Mouse (Mus musculus) kidney, postnatal 36 days (tissue): Measurements from ENCODE around the gene Hpcal1.
A peak's percentile ranks its signal among the peaks of the same experiment; 100 is the strongest.

Experiments
- DNase-seq, 2 experiments: peaks; one replicate each; pipeline ENCODE4 v3.0.0; 2021 to 2022; ENCODE audit warnings: mixed read lengths in 2 of 2

The Hpcal1 gene

DNA sequence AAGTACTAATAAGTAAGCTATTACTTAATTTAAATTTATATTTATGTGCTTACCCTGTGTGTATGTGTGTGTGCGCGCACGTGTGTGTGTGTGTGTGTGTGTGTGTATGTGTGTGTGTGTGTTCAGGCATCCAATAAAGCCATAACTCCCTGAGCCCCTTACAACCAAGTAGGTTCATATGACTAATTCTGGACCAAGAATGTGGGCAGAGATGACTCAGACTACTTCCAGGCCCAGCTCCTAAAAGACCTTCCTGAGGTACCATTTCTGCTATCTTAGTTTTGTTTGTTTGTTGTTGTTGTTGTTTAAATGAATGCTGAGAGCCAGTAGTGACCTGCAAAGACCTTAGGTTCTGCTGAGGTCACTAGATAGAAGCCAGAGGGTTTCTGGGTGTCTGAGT, 1.7 kb upstream of the Hpcal1 start:
- DNase-seq: no peak

DNA sequence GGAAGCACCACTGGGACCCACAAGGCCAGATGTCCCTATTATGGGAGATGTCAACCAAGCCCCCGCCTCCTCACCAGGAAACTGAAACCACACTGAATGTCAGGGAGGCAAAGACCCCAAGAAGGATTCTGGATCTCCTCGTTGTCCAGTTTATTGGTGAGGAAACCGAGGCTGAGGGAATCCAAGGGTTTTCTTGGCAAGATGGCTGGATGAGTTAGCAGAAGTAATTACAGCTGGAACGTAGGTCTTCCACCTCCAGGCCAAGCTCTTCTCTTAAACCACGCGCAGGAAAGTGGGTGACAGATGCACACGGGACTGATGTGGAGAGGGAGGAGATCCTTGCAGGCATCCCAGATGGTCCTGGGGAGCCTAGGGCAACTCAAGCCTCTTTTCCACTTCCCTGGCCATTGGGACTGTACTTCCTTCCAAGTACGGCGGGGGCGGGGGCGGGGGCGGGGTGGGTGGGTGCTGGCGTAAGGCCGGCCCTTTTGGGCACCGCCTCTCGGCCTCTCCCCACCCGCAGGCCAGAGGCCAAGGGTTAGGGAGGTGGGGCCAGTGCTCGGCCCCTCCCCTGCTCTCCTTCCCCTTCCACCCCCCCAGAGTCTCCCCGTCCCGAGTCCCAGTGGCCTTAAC, 609 bp upstream of the Hpcal1 start:
- DNase-seq: no peak

DNA sequence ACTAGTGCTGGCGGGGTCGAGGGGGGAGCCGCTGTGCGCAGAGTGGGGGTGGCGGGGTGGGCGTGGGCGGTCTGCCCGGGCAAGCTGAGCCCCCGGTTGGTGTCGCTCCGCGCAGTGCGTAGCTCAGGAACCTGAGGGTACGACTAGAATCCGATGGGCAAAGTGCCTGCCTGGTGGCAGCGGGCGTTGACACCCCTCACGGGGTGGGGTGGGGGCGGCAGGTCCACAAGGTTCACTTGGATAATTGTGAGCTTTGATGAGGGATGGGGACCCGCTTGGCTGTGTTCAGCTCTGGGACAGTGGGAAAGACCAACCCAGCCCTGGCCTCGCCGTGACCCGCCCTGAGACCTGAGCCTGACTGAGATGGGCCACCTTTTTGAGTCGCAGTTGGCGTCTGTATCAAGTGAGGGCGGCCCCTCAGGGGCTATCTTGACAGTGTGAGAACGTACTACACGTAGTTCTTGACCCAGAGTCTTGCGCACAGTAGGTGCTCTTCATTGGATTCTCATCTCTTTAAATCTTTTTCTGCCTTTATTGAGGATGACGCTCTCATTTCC, 742 bp downstream of the Hpcal1 start:
- DNase-seq: peak in 1 of 2 experiments; percentile 65

- DNase-seq: peak in 1 of 2 experiments; percentile 60
These were observed 1.2 kb downstream of the Hpcal1 start for GRCm38 (mm10) chr12:17691891-17692321.

- DNase-seq: no peak
These were observed 1.7 kb downstream of the Hpcal1 start for GRCm38 (mm10) chr12:17692356-17692755.

GRCm38 (mm10) chr12:17692953-17693352, 2.3 kb downstream of the Hpcal1 start:
- DNase-seq: no peak

DNA sequence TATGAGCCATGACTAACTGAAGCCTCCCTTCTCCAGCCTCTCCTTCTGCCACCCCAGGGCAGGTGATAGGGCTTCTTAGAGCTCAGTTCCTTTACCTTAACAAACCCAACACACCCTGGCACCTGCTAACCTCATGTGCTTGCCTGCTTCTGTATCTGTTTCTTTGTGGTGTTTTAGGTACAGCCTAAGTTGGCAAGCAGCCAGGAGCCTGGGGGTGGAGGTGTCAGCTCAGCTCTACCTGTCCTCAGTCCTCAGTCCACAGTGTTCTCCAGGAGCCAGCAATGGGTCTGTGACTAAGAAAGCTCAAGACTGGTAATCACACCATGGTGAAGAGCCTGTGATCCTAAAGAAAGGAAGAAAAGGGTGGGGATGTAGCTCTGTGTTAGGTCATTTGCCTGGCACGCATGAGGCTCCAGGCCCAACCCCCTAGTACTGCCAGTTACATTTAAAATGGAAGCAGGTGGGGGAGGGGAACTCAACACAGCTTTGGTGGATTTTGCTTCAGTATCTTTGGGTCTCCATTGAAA, 4.0 kb downstream of the Hpcal1 start:
- DNase-seq: peak; percentile 72 to 78

- no peak for DNase-seq
These were observed 5.7 kb downstream of the Hpcal1 start for GRCm38 (mm10) chr12:17696395-17696794.

GRCm38 (mm10) chr12:17698934-17699333, 8.3 kb downstream of the Hpcal1 start:
- DNase-seq: no peak

DNA sequence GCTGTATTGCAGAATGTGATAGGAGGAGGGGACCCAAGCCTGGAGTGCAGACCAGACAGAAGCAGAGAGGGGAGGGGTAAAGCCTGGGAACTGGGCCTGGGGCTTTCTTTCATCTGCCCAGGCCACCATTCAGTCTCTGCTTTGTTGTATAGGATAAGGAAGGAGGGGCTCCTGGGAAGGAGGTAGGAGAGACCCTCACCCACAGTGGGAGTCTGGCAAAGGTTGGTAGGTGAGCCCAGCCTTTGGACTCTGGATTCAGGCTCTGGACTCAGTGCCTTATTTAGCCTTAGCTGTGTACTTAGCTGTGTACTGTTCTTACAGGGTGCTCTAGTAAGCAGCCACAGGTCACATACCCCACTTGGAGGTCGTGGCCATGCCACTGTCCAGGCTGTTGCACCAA, 8.8 kb downstream of the Hpcal1 start:
- DNase-seq: peak in 1 of 2 experiments; percentile 49

DNA sequence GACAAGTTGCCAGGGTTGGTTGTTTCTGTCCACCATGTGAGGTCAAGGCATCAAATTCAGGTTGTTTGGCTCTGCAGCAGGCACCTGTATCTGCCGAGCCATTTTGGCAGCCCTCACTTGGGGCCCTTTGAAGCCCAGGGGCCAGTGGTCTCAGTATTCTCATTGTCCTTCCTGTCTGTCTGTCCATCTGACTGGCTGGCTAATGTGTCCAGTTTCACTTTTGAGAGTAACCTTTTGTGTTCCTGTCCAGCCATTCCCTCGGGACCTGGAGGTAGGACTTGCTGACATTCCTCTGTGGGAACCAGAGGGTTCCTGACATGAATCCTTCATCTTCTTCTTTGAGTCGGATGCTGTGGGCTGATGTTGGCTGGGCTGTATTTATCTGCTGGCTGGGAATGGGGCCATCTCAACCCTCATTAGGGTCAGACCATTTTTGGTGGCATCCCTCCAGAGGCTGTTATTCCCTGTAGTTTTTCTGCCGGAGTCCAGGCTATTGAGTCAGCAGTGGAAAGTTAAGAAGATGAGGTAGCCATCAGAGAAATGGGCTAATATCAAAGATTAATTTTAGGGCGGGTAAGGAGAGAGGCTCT, 10.6 kb downstream of the Hpcal1 start:
- peak in 1 of 2 experiments; percentile 41 for DNase-seq

DNA sequence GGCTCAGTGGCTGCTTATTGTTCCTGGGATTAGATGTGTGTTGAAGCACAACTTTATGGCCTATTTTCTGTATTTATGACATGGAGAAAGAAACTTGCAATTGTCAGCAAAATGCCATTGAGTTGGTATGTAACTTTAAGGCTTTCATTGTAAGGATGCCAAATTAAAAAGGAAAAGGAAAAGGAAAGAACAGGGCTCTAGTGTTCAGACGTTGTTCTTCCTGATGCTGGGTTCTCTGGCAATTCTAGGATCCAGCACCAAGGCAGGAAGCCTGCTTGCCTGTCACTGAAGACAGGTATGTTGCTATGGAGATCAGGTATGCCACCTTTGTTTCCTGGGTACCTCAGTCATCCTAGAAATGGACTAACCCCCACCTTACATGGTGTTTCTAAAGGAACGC, 11.1 kb downstream of the Hpcal1 start:
- DNase-seq: no peak

- DNase-seq: peak; percentile 73 to 76
These were observed 11.7 kb downstream of the Hpcal1 start for GRCm38 (mm10) chr12:17702257-17702943.

DNA sequence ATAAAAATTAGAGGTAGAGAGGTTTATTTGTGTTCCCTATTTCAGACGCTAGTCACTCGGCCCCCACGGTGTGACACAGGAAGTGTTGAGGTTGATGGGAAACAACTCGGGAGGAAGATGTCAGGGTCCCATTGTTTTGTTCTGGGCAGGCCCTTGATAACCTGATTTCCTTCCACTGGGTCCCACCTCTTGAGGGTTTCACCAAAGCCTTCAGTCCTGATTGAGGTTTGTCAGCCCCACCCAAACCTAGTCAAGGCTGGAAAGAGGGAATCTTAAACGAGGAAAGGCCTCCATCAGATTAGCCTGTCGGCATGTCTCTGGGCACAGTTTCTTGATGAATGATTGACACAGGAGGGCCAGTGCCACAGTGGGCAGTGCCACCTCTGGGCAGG, 12.3 kb downstream of the Hpcal1 start:
- no peak for DNase-seq

DNA sequence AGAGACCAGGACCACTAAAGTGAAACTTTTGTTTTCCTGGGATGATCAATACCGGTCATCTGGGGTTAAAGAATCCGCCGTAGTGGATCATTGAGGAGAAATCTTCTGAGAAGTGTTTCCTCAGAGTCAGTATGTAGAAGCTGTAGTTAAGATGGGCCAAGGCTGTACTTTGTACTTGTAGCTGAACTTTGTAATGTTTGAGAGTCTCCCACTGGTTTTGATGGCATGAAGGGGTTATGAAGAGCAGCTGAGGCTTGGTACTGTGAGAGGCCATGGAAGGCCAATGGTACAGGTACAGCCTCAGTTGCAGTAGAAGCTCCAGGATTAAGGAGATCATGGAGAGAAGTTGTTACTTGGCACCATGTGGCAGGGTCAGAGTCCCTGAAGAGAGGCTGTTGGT, 13.2 kb downstream of the Hpcal1 start:
- peak in 1 of 2 experiments; percentile 43 for DNase-seq

GRCm38 (mm10) chr12:17707472-17707871, 16.8 kb downstream of the Hpcal1 start:
- DNase-seq: no peak

DNA sequence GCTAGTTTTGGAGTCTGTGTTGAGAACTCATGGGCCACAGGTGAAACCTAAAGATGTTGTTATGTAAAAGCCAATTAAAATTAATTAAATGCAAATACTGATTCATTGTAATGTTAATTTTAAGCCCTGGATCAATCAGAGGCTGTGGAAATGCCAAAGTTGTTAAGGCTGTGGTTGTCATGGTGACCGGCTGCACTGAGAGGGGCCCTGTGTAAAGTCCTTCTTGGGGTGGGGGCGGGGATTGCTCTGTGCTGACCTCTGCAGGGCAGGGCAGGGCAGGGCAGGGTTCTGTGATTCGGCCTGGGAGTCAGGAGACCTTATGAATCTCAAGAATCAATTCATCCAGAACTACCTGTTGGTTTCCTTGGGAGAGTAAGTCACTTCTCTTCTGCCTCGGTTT, 18.8 kb downstream of the Hpcal1 start:
- DNase-seq: no peak

DNA sequence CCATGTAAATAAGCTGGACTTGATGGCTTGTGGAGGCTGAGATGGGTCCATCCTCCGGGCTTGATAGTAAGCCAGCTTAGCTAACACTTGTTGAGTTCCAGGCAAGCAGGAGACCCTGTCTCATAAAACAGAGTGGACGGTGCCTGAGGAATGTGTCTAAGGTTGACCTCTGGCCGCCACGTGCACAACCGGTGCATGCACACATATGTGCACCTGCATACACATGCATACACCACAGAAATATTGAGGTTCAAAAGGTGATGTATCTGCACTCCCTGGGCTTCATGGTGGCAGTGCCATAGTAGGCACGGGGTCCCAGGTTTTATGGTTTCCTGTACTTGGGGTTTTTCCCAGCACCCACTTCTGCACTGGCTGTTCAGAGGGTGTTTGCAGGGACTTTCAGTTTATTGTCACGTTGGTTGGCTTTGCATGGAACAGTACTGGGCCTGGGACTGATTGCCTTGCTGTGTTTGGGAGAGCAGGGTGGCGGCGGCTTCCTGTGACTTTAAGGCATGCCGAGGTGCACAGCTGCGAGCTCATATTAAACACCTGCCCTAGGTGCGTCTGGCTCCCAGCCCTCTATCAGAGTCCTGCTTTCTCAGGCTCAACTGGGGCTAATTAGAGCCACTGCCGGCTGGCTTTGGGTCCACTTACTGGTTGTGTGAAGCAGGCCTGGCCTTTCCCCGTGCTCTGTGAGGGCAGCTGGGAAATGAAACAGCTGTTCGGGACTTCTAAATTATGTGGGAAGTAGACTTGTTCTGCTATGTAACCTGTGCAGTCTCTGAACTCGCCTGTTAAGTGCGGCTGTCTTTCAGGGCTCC, 19.5 kb downstream of the Hpcal1 start:
- DNase-seq: peak in 1 of 2 experiments; percentile 65

DNA sequence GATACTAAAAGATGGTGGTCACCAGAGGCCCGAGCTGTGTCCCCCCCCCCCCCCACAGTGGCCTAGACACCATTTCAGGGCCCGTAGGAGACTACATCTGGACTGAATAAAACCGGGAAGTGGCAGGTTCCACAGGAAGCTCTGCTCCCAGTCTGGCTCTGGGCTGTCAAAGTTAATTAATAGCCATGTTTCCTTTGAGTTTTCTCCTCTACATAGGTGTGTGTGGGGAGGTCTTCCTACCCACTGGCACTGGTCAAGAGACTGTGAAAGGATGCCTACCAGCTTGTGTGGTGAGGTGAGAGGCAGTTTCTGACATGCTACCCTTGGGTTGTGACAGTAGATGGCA, 20.1 kb downstream of the Hpcal1 start:
- DNase-seq: no peak

- peak; percentile 81 to 85 for DNase-seq
These were observed 21.2 kb downstream of the Hpcal1 start for GRCm38 (mm10) chr12:17711731-17712388.

GRCm38 (mm10) chr12:17712571-17712970, 21.9 kb downstream of the Hpcal1 start:
- DNase-seq: no peak
